Mouse (Mus musculus) thymus, postnatal 0 days (tissue): Measurements from ENCODE around the gene Dock10. TPM values are rescaled to one million over a fixed set of nuclear protein-coding genes. Genes with fewer than 3 reads are reported as not detected.

Experiments used
- DNase-seq: peaks from one replicate; pipeline ENCODE4 v3.0.0-alpha.2; 2015; ENCODE audit warnings: low spot score
- polyA plus RNA-seq: library from polyadenylated mRNA; unstranded; fragments of >200 nt; fragmentation: Nextera tagmentation; extraction: Ambion mirVana; gene quantifications from 2 replicates; pipeline ENCODE4 v1.2.1, GENCODE M21; 2015

Dock10 gene
- polyA plus RNA-seq, 1 experiment from 2014 or later = 28.5 TPM

DNA sequence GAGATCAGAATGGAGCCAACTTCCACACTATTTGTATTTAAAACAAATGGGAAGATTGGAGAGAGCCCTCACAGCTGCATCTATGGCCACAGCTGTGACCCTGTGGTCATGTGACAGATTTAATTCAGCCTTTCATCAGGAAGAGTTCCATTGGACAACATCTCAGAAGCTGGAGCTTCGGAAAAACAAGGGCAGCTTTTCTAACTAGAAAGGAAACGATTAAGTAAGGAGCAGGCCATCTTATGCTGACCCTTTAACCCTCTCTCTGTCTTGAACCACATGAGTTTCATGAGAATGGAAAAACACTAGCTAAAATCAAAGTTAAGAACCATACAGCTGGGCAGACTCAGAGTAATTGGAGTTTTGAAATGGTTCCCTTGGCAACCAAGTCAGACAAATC is 101.9 kb downstream of the Dock10 start:
- no peak for DNase-seq

DNA sequence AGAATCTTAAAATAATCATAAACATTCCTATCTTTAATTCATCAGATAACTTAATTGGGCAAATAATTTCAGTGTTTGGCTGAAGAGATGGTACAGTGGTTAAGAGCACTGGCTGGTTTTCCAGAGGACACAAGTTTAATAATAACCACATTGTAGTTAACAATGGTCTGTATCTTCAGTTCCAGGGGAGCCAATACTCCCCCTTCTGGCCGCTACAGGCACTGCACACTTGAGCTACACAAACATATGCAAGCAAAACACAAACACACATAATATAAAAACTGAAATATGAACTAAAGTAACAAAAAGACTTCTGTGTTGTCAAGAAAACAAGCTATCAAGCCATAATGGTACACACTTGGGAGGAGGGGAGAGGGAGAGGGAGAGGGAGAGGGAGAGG is 102.5 kb downstream of the Dock10 start:
- no peak for DNase-seq

DNA sequence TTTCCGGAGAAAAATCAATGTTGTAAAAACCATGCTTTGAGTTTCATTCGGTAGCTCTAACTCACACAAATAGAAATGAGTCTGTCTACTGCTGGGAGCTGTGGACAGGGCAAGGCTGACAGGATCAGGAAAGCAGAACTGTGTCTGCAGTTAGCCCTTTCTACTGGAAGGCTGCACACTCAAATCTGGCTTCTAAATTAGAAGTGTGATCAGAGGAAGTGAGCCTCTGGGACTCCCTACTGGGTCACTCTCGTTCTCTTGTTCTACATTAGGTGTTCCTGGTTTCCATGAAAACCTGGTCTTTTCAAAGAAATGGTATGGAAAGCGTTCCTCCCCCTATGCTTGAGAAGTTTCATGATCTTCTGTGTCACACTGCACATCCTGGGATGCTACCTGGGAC is 103.1 kb downstream of the Dock10 start:
- DNase-seq = no peak

- DNase-seq = no peak
Measured at GRCm38 (mm10) chr1:80654177-80654576, 104.2 kb downstream of the Dock10 start.

DNA sequence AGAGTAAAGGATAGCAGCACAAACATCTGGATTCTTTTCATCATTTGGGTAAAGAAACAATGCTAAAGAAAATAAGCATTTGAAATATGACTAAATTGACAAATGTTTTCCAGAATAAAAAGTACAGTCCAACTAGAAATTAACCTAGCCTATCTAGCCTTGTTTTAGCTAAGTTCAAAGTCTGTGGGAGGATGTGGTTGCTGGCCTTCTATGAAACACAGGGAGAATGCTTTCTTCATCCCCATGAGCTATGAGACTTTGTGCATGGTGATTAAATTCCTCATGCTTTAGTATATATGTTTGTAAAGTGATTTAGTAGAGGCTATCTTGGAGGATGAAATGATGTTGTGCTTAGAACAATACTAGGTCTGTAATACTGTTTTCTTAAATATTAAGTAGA is 105.5 kb downstream of the Dock10 start:
- DNase-seq = no peak

DNA sequence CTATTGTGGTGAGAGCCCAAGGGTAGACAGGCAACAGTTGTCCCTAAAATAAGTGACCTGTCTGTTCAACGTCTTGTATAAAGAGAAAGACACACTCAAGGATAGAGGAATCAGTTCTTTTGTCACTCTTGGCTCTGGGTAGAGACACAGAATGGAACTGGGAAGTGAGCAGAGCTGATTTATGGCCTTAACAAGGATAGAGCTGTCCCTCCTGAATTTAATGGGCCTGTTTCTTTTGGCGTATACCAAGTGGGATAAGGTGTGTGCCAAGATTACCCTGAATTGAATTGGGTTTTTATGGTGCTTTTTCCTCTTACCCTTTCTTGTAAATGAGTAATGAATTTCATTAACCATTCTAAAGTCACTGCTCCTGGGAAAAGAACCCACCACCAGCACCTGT is 106.2 kb downstream of the Dock10 start:
- DNase-seq = no peak

DNA sequence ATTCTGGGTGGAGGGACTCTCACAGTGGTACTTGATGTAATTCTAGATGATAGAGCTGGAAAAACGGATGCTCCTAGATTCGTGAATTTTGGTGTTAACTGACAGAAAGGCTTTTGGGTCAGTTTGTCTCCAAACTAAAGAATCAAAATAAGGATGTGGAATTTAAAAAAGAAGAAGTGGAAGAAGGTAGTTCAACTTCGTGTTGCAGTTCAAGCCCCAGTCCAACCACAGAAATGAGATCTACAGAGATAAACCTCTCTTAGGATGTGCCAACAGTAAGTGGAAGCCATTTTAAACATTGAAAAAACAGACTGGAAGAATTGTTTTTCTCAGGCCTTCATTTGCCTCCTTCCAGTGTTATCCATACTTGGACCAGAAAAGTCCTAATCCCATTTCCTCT is 111.7 kb downstream of the Dock10 start:
- no peak for DNase-seq

DNA sequence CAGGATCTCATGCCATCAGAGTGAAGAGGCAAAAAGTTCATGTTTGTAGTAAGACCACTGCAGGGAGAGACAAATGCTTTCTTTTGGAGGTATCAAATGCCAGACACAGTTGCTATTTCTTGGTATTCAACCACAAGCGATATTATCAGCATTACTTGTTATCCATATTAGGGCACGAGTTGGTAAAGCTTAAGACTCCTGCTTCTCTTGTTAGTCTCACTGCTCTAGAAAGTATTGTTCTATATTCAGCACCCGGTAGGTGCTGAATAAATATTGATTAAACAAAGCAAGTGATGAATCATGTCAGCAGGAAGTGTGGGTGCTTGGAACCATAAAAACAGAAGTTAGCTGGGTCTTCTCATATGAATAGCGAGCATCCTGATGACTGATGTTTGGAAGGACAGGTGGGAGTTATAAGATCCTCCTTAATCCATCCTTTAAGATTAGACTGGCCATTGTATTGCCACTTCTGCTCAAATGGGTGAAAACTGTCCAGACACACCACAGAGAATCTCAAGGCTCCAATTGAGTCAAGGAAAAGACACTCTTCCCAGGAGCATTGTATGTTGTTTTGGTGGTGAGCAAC is 114.4 kb downstream of the Dock10 start:
- DNase-seq = no peak

DNA sequence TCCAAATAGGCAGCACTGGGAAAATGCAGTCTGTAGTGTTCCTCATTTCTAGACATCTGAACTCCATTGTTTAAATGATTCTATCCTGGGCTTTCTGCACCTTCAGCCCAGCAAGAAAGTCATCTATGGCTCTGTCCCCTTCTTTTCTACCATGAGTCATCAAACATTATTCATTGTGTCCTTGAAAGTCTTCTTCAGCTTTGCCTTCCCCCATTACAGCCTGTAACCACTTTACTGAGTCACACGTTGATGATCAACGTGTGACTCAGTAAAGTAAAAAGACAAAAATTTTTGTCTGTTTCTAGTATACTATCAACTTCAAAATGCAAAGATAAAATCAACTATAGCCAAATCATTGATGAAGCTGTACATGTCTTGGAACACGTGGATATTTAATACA is 116.5 kb downstream of the Dock10 start:
- no peak for DNase-seq

GRCm38 (mm10) chr1:80641288-80641687 is 117.0 kb downstream of the Dock10 start:
- DNase-seq = no peak

DNA sequence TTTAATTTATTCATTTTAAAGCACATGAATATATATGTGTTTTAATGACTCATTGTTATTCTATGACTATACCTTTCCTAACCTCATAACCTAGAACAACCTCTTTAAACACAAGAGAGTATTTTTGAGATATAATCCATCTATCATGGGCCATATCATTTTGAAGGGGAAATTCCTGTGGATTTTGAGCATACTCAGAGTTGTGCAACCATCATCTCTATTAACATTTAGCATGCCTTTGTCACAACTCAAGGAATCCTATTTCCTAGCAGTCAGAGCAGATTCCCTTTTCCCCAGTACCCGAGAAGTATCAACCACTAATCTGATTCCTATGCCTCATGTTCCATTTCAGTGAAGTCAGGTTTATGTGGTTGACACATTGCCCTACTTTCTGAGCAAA is 118.8 kb downstream of the Dock10 start:
- DNase-seq = no peak

GRCm38 (mm10) chr1:80637214-80637705 is 121.1 kb downstream of the Dock10 start:
- DNase-seq = no peak

DNA sequence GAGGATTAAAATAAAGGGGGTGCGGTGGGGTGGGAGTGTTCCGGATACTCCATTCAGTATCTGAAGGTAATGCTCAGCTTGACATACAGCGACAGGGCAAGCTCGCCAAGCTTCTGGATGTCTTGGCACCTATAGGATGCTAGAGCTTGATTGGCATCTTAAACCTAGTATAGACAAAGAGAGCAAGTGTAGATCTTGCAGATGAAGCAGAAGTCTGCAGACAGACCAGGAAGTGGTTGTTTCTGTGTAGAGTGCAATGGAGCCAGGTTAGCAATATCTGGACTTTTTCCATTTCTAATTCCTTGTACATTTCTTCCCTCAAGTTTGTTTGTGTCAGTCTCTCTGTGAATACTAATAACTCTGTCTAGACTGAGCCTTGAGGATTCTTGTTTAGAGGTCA is 122.5 kb downstream of the Dock10 start:
- DNase-seq = peak; percentile 19

- DNase-seq = no peak
Measured at GRCm38 (mm10) chr1:80633536-80633935, 124.8 kb downstream of the Dock10 start.

- DNase-seq = no peak
Measured at GRCm38 (mm10) chr1:80630179-80631149, 127.9 kb downstream of the Dock10 start.

- no peak for DNase-seq
Measured at GRCm38 (mm10) chr1:80628054-80628453, 130.3 kb downstream of the Dock10 start.

DNA sequence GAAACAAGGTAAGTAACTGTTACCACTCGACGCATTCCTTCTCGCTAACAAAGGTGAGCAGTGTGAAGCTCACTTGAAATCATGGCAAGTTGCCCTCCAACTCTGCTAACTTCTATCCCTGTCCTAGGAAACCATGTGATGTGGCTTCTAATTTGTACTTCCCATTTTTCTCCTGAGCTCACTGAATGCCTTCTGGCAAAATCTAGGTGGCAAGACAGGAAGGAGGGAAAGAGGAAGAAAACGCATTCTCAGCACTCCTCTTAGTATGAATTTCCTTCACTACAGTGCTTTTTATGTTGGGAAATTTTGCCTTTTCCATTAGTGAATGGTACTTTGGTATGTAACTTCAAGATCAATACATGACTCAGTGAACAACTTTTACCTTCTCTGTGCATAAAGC is 131.5 kb downstream of the Dock10 start:
- no peak for DNase-seq

DNA sequence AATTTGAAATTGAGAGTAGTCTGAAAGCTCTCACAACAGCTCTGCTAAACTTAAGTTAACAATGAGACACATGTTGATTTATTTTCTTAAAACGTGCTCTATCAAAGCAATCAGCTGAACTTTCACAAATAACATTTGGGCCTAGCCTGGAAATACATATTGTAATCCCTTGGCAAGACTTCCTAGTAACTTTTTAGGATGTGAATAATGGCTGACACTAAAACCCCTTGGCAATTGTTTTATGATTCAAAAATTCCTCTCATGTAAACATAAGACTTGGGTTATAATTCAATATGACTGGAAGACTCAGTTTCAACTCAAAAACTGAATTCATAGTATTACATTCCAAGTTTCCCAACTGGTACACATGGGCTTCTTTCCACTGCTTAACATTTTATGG is 133.0 kb downstream of the Dock10 start:
- no peak for DNase-seq

DNA sequence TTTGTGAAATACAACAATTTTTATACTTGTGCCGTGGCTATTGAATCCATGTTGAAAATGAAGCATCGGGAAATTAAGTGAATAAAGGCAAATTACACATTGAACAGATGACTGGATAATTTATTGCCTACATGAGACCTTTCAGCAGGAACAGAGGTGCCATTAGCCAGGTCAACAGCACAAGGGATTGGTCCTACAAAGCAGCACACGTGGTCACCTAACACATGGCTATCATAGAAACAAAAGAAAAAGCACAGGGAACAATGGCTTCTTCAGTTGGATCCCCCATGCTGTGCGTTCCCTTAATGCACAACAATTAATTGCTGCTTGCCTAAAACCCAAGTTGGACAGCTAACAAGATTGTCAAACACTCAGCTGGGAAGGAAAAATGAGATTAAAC is 133.8 kb downstream of the Dock10 start:
- DNase-seq = no peak

DNA sequence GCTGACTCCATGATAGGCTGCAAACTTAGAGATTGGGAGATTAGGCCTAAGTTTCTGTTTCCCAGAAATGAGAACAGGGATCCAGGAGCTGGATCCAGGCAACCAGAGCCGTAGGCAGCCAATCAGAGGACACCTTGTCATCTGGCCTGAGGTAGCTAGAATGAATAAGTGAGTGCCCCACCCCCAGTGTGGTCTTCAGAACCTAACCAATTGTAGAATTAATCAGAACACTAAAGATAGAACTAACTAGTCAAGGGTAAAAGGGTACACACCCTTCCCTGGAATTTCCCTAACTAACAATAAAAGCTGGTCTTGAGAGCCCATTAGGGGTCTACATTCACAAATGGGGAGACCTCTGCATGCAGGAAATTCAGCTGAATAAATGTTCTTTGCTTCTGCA is 135.7 kb downstream of the Dock10 start:
- DNase-seq = no peak

- DNase-seq = no peak
Measured at GRCm38 (mm10) chr1:80619100-80619499, 139.2 kb downstream of the Dock10 start.

DNA sequence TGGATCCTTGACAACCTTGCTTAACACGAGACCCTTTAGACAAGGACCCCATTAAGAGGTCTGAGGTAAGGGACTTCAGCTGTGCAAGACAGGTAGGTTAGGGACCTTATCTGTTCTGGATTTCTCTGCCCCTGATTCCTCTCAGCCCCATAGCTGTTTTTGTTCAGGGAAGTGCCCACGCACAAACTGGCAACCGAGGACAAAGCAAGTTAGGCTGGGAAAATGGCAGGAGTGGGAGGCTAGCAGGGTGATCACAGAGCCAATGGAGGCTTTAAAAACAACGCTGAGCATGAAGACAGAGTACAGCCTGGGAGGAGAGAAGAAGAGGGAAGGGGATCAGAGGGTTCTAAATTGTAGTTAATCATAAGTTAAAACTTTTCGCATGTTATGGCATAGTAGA is 141.7 kb downstream of the Dock10 start:
- DNase-seq = no peak

- no peak for DNase-seq
Measured at GRCm38 (mm10) chr1:80614750-80615149, 143.6 kb downstream of the Dock10 start.
